Mouse (Mus musculus) kidney, adult 18-20 months (tissue): Measurements from ENCODE around the gene Stt3a.

Experiments
- DNase-seq: peaks from one replicate; pipeline ENCODE4 v3.0.0; 2021

The Stt3a gene

DNA sequence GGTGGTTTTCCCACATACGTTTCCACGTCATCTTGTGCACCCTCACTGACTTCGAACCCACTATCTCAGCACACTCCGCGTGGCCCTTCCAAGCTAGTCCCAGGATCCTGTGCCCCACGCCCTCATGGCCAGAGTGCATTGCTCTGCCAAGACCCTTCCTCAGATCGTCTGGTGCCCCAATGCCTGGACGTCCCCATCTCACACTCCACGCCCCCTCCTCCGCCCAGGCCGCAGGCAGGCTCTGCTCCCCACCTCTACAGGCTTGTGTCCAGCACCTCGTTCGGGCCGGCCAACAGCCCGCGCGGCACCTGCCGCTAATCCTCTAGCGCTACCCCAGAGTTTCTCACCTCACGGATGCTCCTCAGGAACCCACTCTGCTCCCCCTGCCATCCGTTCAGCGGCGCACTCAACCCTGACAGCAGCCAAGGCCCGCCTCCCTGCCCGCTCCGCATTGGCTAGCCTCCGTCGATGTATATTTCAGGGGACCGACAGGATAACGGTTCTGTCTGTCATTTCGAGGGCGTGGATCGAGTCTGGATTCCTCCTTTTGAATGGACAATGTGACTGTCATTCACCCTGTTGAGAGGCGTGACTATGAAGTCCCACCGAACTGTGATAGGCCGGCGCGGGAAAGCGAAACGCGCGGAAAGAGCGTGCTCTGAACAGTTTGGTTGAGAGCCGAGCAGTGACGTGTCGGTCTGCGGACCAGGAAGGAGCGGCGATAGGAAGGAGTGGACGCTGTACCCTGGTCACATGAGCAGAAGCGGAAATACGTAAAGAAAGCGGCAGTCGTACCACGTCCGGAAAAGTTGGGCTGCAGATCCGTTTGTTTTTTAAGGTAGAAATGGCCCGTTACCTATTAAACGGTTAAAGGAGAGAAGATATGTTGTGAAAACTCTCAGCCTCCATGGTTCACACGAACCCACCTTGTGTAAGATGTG is at the start of gene Stt3a:
Gene Stt3a (minus strand): TSS at position 477 of the 941 bp plus-strand sequence.
- DNase-seq, result peak; percentile 98

DNA sequence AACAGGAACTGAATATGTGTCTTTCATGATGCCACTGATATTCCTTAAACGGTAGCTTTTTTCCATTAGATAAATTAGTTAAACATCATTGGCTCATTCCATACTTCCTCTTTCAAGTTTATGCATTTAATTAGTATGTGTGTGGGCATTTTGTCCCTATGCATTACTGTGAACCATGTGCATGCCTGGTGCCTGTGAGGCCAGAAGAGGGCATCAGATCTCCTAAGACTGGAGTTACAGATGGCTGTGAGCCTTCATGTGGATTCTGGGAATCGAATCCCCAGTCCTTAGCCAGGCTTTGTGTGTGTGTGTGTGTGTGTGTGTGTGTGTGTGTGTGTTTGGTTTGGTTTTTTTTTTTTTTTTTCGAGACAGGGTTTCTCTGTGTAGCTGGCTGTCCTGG is 47.0 kb upstream of the Stt3a start:
- DNase-seq, result no peak

- DNase-seq, result no peak
These were observed 40.8 kb upstream of the Stt3a start for GRCm38 (mm10) chr9:36808126-36808785.

DNA sequence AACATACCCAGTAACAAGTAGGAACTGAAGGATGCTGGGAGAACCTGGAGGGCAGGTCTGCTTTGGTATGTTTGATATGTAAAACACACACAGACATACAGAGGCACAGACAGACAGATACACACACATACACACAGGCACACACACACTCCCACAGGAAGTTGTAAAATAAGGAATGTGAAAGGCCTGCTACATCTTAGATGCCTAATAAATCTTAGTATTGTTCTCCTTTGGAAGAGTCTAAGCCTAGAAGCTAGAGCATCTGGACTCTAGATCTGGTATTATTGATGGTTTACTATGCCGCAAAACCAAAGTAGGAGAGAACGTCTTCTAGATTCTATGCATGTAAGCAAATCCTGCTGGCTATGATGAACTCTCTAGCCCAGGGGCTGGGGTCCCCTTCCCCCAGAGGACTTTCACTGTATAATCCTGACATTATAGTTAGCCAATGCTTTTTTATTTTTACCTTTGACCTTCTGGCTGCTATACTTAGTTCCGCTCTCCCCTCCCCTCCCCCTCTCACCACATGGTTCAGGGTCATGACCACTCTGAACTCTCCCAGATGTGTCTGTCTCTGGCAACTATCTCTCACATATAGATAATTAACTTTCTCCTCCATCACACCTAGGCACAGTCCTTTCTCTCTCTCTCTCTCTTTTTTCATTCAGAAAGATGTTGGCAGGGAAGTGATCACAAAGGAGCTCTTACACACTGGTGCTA is 37.9 kb upstream of the Stt3a start:
- no peak for DNase-seq

GRCm38 (mm10) chr9:36803926-36804325 is 36.4 kb upstream of the Stt3a start:
- DNase-seq, result no peak

GRCm38 (mm10) chr9:36803386-36803785 is 35.9 kb upstream of the Stt3a start:
- no peak for DNase-seq

DNA sequence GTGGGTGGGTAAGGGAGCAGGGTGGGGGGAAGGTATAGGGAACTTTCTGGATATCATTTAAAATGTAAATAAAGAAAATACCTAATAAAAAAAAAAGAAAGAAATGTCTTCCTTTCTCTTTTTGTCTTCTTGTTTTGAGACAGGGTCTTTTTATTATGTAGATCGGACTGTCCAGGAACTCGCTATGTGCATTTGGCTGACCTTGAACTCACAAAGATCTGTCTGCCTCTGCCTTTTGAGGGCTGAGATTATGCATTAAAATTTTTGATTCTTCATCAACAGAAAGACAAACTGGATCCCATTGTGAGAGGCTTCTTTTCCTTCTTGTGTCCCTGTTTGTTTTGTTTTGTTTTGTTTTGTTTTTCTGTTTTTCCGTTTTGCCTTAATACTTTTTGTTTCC is 35.5 kb upstream of the Stt3a start:
- no peak for DNase-seq

DNA sequence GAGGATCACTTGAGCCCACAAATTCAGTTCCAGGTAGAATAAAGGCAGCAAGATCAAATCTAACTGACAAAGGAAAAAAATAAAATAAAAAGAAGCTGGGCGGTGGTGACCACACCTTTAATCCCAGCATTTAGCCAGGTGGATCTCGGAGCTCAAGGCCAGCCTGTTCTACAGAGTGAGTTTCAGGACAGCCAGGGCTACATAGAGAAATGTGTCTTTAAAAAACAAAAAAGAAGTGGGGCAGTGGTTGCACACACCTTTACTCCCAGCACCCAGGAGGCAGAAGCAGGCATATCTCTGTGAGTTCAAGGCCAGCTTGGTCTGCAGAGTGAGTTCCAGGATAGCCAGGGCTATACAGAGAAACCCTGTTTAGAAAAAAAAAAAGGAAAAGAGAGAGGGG is 34.5 kb upstream of the Stt3a start:
- DNase-seq, result no peak

DNA sequence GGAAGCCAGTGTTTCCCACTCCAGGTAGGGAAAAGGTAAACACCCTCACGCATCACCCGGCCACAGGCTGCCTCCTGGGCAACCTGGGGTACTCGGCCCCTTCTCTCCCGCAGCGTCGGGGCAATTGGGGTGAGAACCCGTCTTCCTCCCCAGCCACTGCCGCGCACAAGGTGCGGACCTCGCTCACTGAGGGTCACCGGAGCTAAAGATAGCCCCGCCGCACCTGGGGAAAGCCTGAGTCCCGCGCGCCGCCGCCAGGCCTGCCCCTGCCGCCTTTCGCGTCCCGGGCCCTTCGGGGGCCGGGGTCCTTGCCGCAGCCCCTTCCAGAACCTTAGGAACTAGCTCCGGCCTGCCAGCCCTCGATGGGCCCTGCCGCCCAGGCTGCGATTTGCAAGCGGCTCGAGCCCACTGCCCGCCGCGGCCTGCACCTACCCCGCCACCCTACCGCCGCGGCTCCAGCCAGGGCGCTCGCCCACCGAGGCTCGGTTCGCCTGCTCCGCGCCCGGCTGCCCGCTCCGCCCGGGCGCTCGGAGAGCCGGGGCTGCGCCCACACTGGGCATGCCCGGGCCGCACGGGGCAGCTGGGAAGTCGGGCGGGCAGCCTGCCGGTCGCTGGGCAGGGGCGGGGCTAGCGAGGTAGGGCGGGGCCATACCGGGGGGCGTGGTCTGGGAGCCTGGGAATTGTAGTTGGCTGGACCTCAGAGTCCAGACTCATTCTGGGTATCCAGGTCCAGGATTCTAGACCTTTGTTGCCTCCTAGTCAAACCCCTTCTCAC is 29.5 kb upstream of the Stt3a start, which contains the start of gene Ei24:
Gene Ei24 (minus strand): TSS at position 613 of the 775 bp plus-strand sequence.
- DNase-seq, result peak; percentile 97

- DNase-seq, result no peak
These were observed 28.7 kb upstream of the Stt3a start for GRCm38 (mm10) chr9:36796224-36796623.

DNA sequence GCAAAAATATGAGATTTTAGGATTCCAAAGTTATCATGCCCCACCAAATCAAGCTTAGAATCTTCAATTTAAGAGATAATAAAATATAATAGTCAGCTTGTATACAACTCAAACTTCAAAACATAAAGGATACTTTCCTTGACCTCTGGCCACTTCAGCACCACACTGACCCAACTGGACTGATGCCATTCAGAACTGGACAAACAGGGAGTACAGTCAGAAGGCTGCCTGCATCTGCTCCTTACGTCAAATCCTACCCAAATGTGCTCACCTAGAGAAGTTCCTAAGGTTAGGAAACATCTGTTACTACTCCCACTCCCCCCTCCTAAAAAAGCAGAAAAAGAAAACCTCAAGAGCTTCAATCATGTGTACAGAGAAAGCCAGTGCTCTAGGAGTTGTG is 28.1 kb upstream of the Stt3a start:
- no peak for DNase-seq

GRCm38 (mm10) chr9:36794487-36794886 is 27.0 kb upstream of the Stt3a start:
- DNase-seq, result no peak

GRCm38 (mm10) chr9:36792191-36792590 is 24.7 kb upstream of the Stt3a start:
- DNase-seq, result no peak

GRCm38 (mm10) chr9:36783921-36784320 is 16.4 kb upstream of the Stt3a start:
- DNase-seq, result no peak

GRCm38 (mm10) chr9:36769048-36769413 is 1.6 kb upstream of the Stt3a start:
- peak; percentile 2 for DNase-seq

DNA sequence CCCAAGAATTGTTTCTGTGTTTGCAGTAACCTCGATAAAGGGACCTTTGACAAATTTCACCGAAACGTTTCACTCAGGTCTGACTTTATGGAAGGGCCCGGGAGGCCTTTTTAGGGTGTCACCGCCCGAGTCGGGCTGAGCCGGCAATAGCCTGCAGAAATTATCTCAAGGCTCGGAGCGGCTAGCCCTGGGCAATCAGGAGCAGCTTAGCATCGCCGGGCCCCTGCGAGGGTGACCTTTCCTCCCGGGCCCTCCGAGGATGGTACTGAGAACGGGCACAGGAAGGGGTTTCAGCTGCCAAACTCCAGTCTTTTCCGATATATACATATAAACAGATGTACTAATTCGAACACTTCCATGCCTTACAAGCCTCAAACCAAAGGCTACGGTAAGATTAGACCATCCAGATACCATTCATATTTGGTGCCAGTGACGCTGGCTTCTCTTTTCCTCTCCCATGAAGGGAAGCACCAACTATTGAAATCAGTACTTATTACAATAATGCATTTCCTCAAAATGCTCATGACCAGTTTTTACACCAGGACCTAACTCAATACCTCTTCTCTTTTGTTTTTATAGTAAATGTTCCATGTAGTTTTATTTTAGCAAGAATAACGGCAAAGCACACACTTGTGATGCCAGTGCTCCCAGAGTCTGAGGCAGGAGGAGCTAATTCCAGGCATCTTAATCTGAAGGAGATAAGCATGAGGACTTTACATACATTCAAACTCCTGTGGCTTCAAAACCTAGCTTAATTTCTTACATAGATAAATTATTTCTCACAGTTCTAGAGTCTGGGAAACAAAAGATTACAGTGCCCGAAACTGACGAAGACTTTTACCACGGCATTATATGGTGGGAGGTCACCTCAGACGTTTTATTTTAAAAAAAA is 923 bp upstream of the Stt3a start:
- DNase-seq, result no peak

GRCm38 (mm10) chr9:36764378-36764777 is 3.1 kb downstream of the Stt3a start:
- no peak for DNase-seq

DNA sequence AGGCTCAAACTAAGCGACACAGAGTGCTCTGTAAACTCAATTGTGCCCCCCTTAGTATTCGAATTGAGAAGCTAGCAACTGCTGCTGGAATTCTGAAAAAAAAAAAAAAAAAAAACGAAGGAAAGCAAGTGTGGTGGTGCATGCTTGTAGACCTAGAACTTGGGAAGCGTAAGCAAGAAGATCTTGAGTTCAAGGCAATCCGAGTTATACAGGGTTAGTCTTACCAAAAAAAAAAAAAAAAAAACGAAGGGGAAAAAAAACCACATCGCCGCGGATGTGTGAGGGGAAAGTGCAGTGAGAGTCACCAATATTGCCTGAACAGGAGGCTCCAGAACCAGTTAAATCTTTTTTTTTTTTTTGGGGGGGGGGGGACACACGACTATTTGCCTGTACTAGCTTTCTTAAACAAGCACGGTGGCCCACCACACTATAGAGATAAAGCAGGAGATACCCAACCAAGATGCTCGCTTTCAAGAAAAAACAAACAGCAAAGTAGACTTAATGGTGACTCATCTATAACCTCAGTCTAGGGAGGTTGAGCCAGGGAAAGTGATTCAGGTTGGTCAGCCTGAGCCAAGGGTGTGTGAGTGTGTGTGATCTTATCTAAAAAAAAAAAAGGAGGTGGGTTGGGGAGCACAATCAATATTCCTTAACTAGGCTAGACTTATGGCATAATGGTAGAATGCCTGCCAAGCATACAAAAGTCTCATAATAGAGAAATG is 40.3 kb downstream of the Stt3a start, which contains the start of gene Chek1:
Gene Chek1 (minus strand): TSS at position 32 of the 722 bp plus-strand sequence.
- no peak for DNase-seq

DNA sequence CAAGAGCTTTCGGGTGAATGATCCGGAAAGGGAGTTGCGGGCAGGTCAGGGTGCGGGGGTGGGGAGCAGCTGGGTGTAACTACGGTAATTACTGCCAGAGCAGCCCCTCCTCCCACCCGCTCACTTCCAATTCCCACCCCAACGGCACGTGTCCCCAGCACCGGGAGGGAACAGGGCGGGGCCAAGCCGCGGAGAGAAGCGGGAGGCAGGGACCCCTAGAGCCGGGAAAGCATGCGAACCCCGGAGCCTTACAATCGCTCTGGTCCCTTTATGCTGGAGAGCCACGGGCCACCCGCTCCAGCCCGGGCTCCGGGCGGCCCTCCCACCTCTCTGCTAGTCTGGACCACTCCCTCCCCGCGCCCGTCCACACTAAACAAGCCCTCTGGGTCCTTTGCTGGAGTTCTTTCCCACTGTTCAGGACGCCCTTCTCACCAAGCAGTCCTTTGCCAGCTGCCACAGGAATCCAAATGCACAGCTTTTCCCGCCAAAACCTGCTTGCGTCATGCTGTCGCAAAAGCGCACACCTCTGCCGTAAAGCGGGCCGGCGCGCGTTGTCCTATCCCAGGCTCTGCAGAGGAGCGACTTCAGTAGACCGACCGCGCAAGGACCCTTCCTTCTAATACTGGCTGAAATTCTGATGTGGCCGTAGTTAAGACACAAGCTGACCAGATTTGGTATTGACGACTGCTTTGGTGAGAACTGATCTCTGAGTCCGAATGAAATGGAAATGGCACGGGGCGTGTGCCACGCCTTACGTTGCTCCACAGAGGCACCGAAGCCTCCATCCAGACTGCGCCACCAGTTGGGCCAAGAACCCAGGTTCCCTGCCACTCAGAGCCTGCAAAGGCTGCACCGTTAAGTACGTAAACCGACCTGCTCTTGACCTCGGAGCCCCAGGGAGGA is 41.1 kb downstream of the Stt3a start:
- DNase-seq, result peak; percentile 95

DNA sequence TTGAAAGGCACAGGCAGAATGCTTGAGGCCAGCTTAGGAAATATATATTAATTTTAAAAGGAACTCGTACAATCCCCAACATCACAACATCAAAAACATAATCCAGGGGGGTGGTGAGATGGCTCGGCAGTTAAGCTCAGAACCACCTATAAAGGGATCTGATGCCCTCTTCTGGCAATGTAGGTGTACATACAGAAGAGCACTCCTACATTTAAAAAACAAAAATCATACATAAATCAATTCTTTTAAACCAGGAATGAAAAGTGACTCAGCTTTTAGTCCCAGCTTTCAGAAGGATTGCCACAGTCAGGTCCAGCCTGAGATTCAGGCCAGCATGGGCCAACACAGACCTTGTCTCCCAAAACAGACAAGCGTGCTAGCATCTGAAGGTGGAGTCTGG is 50.9 kb downstream of the Stt3a start:
- DNase-seq, result no peak
